Mouse (Mus musculus) adrenal gland, adult 18-20 months (tissue): ENCODE data around the gene Rsbn1. TPM values are rescaled to one million over a fixed set of nuclear protein-coding genes. Genes with fewer than 3 reads are reported as not detected.

Experiments used
- total RNA-seq, 2 experiments: library from RNA; stranded (reverse); gene quantifications; 1 replicate in 1 of 2; 2 replicates in 1 of 2; pipeline ENCODE4 v1.2.3; 2021

The Rsbn1 gene
- total RNA-seq, 2 experiments from 2014 or later, result 13.4 to 18.7 TPM

Other genes with a start within 250 kb of the Rsbn1 start
- 10 to 100 TPM; 17.3 to 24.4 TPM for gene Olfml3, start 176.1 kb upstream of the Rsbn1 start, total RNA-seq
- not detected for gene Gm10964, start 174.8 kb upstream of the Rsbn1 start, total RNA-seq
- gene Hipk1, start 122.6 kb upstream of the Rsbn1 start, total RNA-seq, result 100 to 1,000 TPM; 122 to 141 TPM
- 10 to 100 TPM; 11.7 to 14.1 TPM for gene Dclre1b, start 104.7 kb upstream of the Rsbn1 start, total RNA-seq
- gene Ap4b1, start 104.6 kb upstream of the Rsbn1 start, total RNA-seq, result 10 to 100 TPM; 13.4 to 15.5 TPM
- gene Gm43064, start 104.5 kb upstream of the Rsbn1 start, total RNA-seq, result under 1 TPM; 0.13 to 0.43 TPM
- not detected for gene Bcl2l15, start 81.5 kb upstream of the Rsbn1 start, total RNA-seq
- 1 to 10 TPM; 1.6 to 2.3 TPM for gene Ptpn22, start 54.3 kb upstream of the Rsbn1 start, total RNA-seq
- 10 to 100 TPM; 15.8 to 17.4 TPM for gene Phtf1, start 54.0 kb downstream of the Rsbn1 start, total RNA-seq